Mouse (Mus musculus) heart, postnatal 0 days (tissue): ENCODE measurements at regions not wholly inside any gene's neighbourhood (a gene's known extent, or its start where the extent isn't known, plus 50 kb on each side); places are given as distances from the start of the nearest gene placed in this dataset.

Experiments
- CTCF ChIP-seq: IDR thresholded peaks from 2 replicates; pipeline ENCODE4 v1.5.1; 2016; ENCODE audit warnings: antibody characterized with exemption, control low read depth, low read depth
- EP300 ChIP-seq: IDR thresholded peaks from 2 replicates; pipeline ENCODE4 v1.6.1; 2016; ENCODE audit warnings: antibody characterized with exemption, low read depth

- TF ChIP-seq CTCF (no peak), EP300 (no peak)
These were observed 560.7 kb downstream of the Nedd1 start for GRCm38 (mm10) chr10:92161501-92161900.
